Mouse (Mus musculus): ENCODE measurements around the gene Gm3002. TPM values are rescaled to one million over a fixed set of nuclear protein-coding genes. Genes with fewer than 3 reads are reported as not detected.

Gm3002 gene
- total and polyA plus RNA-seq, 3 experiments: not detected

Other genes with a start within 250 kb of the Gm3002 start
- gene Gm3012, start 175.6 kb upstream of the Gm3002 start, total RNA-seq (2012; rRNA removed): not detected in 2 replicates
- gene Gm3012, start 175.6 kb upstream of the Gm3002 start, total RNA-seq (2014; rRNA removed): not detected in 2 replicates
- not detected in 2 replicates for gene Gm3012, start 175.6 kb upstream of the Gm3002 start, polyA plus RNA-seq (2012; ENCODE audit: insufficient read length, low read depth)
- not detected in 2 replicates for gene Gm3020, start 158.0 kb upstream of the Gm3002 start, total RNA-seq (2012; rRNA removed)
- gene Gm3020, start 158.0 kb upstream of the Gm3002 start, total RNA-seq (2014; rRNA removed): not detected in 2 replicates
- gene Gm3020, start 158.0 kb upstream of the Gm3002 start, polyA plus RNA-seq (2012; ENCODE audit: insufficient read length, low read depth): not detected in 2 replicates
- not detected in 2 replicates for gene Gm3043, start 121.3 kb upstream of the Gm3002 start, total RNA-seq (2012; rRNA removed)
- gene Gm3043, start 121.3 kb upstream of the Gm3002 start, total RNA-seq (2014; rRNA removed): not detected in 2 replicates
- gene Gm3043, start 121.3 kb upstream of the Gm3002 start, polyA plus RNA-seq (2012; ENCODE audit: insufficient read length, low read depth): not detected in 2 replicates
- gene Gm3033, start 36.2 kb downstream of the Gm3002 start, total RNA-seq (2012; rRNA removed): not detected in 2 replicates
- gene Gm3033, start 36.2 kb downstream of the Gm3002 start, total RNA-seq (2014; rRNA removed): not detected in 2 replicates
- gene Gm3033, start 36.2 kb downstream of the Gm3002 start, polyA plus RNA-seq (2012; ENCODE audit: insufficient read length, low read depth): not detected in 2 replicates
- not detected in 2 replicates for gene Gm2916, start 74.1 kb downstream of the Gm3002 start, total RNA-seq (2012; rRNA removed)
- gene Gm2916, start 74.1 kb downstream of the Gm3002 start, total RNA-seq (2014; rRNA removed): not detected in 2 replicates
- not detected in 2 replicates for gene Gm2916, start 74.1 kb downstream of the Gm3002 start, polyA plus RNA-seq (2012; ENCODE audit: insufficient read length, low read depth)
- gene Gm3029, start 121.7 kb downstream of the Gm3002 start, total RNA-seq (2012; rRNA removed): not detected in 2 replicates
- not detected in 2 replicates for gene Gm3029, start 121.7 kb downstream of the Gm3002 start, total RNA-seq (2014; rRNA removed)
- gene Gm3029, start 121.7 kb downstream of the Gm3002 start, polyA plus RNA-seq (2012; ENCODE audit: insufficient read length, low read depth): not detected in 2 replicates
- gene Gm3095, start 153.5 kb downstream of the Gm3002 start, total RNA-seq (2012; rRNA removed): not detected in 2 replicates
- gene Gm3095, start 153.5 kb downstream of the Gm3002 start, total RNA-seq (2014; rRNA removed): not detected in 2 replicates
- gene Gm3095, start 153.5 kb downstream of the Gm3002 start, polyA plus RNA-seq (2012; ENCODE audit: insufficient read length, low read depth): not detected in 2 replicates
- not detected in 2 replicates for gene Gm3099, start 188.3 kb downstream of the Gm3002 start, total RNA-seq (2012; rRNA removed)
- not detected in 2 replicates for gene Gm3099, start 188.3 kb downstream of the Gm3002 start, total RNA-seq (2014; rRNA removed)
- not detected in 2 replicates for gene Gm3099, start 188.3 kb downstream of the Gm3002 start, polyA plus RNA-seq (2012; ENCODE audit: insufficient read length, low read depth)
- not detected in 2 replicates for gene Gm5796, start 213.9 kb downstream of the Gm3002 start, total RNA-seq (2012; rRNA removed)
- gene Gm5796, start 213.9 kb downstream of the Gm3002 start, total RNA-seq (2014; rRNA removed): not detected in 2 replicates
- not detected in 2 replicates for gene Gm5796, start 213.9 kb downstream of the Gm3002 start, polyA plus RNA-seq (2012; ENCODE audit: insufficient read length, low read depth)

Data from CH12.LX (cell line).